Mouse (Mus musculus) heart, postnatal 0 days (tissue): ENCODE data around the gene Ndufs8. TPM values are rescaled to one million over a fixed set of nuclear protein-coding genes. Genes with fewer than 3 reads are reported as not detected.
"Not testable (repeated sequence)": the region's sequence is repeated elsewhere in the genome, so short reads cannot be mapped to it uniquely, and the experiment has no call there.

Experiments used
- ATAC-seq: fragments of 200-750 bp; cut with Nextera tagmentation; 2 replicates; pipeline ENCODE4 v1.8.0; 2017; ENCODE audit warnings: low read depth, moderate number of reproducible peaks, moderate library complexity; ENCODE audit not compliant: insufficient read depth
- DNase-seq: peaks from one replicate; pipeline ENCODE4 v3.0.0-alpha.2; 2016; ENCODE audit warnings: low spot score
- H3K27ac ChIP-seq: fragments of 300-500 bp; sonication (generic); 2 replicates; pipeline ENCODE4 v1.5.1; 2014; ENCODE audit warnings: low read depth, mild to moderate bottlenecking
- H3K27me3 ChIP-seq: fragments of 300-500 bp; sonication (generic); 2 replicates; pipeline ENCODE4 v1.6.1; 2014; ENCODE audit warnings: low read length, mixed read lengths; ENCODE audit not compliant: control insufficient read depth, insufficient read depth
- H3K36me3 ChIP-seq: fragments of 300-500 bp; sonication (generic); replicated peaks from 2 replicates; pipeline ENCODE4 v1.6.1; 2014; ENCODE audit warnings: low read length, mixed read lengths; ENCODE audit not compliant: control insufficient read depth, insufficient read depth
- H3K4me1 ChIP-seq: fragments of 300-500 bp; sonication (generic); 2 replicates; pipeline ENCODE4 v1.6.1; 2014; ENCODE audit warnings: antibody characterized with exemption; ENCODE audit not compliant: control insufficient read depth, insufficient read depth
- H3K4me2 ChIP-seq: fragments of 300-500 bp; sonication (generic); 2 replicates; pipeline ENCODE4 v1.6.1; 2014; ENCODE audit warnings: low read depth, mild to moderate bottlenecking, low read length, moderate library complexity
- H3K4me3 ChIP-seq: fragments of 300-500 bp; sonication (generic); 2 replicates; pipeline ENCODE4 v1.5.1; 2014; ENCODE audit warnings: low read depth, low read length
- H3K9ac ChIP-seq: fragments of 300-500 bp; sonication (generic); replicated peaks from 2 replicates; pipeline ENCODE4 v1.6.1; 2014; ENCODE audit warnings: low read depth, low read length, mixed read lengths
- H3K9me3 ChIP-seq: fragments of 300-500 bp; sonication (generic); replicated peaks from 2 replicates; pipeline ENCODE4 v1.6.1; 2016; ENCODE audit warnings: low read length; ENCODE audit not compliant: control insufficient read depth
- CTCF ChIP-seq: IDR thresholded peaks from 2 replicates; pipeline ENCODE4 v1.5.1; 2016; ENCODE audit warnings: antibody characterized with exemption, control low read depth, low read depth
- EP300 ChIP-seq: IDR thresholded peaks from 2 replicates; pipeline ENCODE4 v1.6.1; 2016; ENCODE audit warnings: antibody characterized with exemption, low read depth
- WGBS: fragments of 180-500 bp; shearing (Covaris S2); extraction: QIAGEN DNeasy Blood & Tissue Kit; methylation state at CpG from one replicate; pipeline ENCODE4 v1.1.7; 2014; 5-methylcytosine and 5-hydroxymethylcytosine counted together
- polyA plus RNA-seq: library from polyadenylated mRNA; unstranded; fragments of >200 nt; fragmentation: Nextera tagmentation; extraction: Ambion mirVana; gene quantifications from 2 replicates; pipeline ENCODE4 v1.2.1, GENCODE M21; 2015
- total RNA-seq: library from RNA; depleted of rRNA; stranded (reverse); fragments of >200 nt; gene quantifications from 2 replicates; pipeline ENCODE4 v1.2.3, GENCODE M21; 2014; ENCODE audit warnings: low replicate concordance; rRNA removed

The Ndufs8 gene
- 506 and 520 TPM in 2 replicates for total RNA-seq
- polyA plus RNA-seq, result 681 and 696 TPM in 2 replicates

- DNase-seq (peak; percentile 100), ATAC-seq (peak; percentile 98)
- Histone ChIP-seq H3K4me3 (peak within 1 kb of the TSS; percentile 75), H3K9ac (peak within 1 kb of the TSS; percentile 74), H3K9me3 (no peaks in the 10 kb centered on the region), H3K27ac (peak within 1 kb of the TSS; percentile 90), H3K36me3 (peaks cover 31% of the 10 kb centered on the region), H3K27me3 (no peaks in the 10 kb centered on the region), H3K4me1 (peaks cover 14% of the 10 kb centered on the region), H3K4me2 (peak within 1 kb of the TSS; percentile 90)
- TF ChIP-seq CTCF (peak; percentile 7; the same call in 1 of the 2 replicates), EP300 (peak; percentile 25)
- under 1% methylated on average over 43 of the region's 43 CpGs for WGBS
Observed at GRCm38 (mm10) chr19:3912337-3913204, at the start of gene Ndufs8. TSS of gene Ndufs8 (minus strand) at chr19:3912774.

GRCm38 (mm10) chr19:3961805-3962204 lies 49.2 kb upstream of the Ndufs8 start:
- H3K4me1 ChIP-seq, H3K27ac ChIP-seq, H3K9ac ChIP-seq, H3K9me3 ChIP-seq, DNase-seq, H3K4me3 ChIP-seq, H3K4me2 ChIP-seq, ATAC-seq, H3K27me3 ChIP-seq, H3K36me3 ChIP-seq: not testable (repeated sequence)
- WGBS, result 59% methylated on average over 6 of the region's 6 CpGs

DNA sequence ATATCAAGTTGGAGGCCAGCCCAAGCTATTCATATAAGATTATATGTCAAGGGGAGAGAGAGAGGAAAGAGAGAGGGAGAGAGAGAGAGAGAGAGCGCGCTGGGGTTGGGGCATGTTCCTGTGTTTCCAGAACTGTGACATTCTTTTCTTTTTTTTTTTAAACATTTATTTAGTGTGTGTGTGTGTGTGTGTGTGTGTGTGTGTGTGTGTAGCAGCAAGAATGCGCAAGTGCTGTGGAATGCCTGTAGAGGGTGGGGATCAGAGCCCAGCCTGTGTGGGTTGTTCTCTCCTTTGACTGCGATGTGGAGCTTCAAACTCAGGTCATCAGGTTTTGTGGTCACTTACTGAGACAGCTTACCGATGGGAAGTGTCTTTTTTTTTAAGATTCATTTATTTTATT lies 47.6 kb upstream of the Ndufs8 start:
- DNase-seq (no peak), ATAC-seq (no peak)
- no peaks in the 10 kb centered on the region for H3K36me3 ChIP-seq
- no peaks in the 10 kb centered on the region for H3K9me3 ChIP-seq
- no peaks in the 10 kb centered on the region; the same call in 1 of the 2 replicates for H3K4me1 ChIP-seq
- no peak overlapping the region for H3K4me2 ChIP-seq
- WGBS, result 76% methylated on average over 5 of the region's 5 CpGs
- no peak overlapping the region for H3K9ac ChIP-seq
- H3K27me3 ChIP-seq, result no peaks in the 10 kb centered on the region
- H3K27ac ChIP-seq, result no peak overlapping the region
- H3K4me3 ChIP-seq, result no peak overlapping the region
- TF ChIP-seq EP300, result no peak

GRCm38 (mm10) chr19:3959030-3959429 lies 46.5 kb upstream of the Ndufs8 start:
- no peak overlapping the region for H3K4me3 ChIP-seq
- H3K4me2 ChIP-seq, result no peak overlapping the region
- DNase-seq, result no peak
- H3K4me1 ChIP-seq, result no peaks in the 10 kb centered on the region; the same call in 1 of the 2 replicates
- H3K27me3 ChIP-seq, result no peaks in the 10 kb centered on the region
- TF ChIP-seq CTCF (no peak), EP300 (no peak)
- H3K36me3 ChIP-seq, result no peaks in the 10 kb centered on the region
- no peak for ATAC-seq
- no peak overlapping the region for H3K9ac ChIP-seq
- no peaks in the 10 kb centered on the region for H3K9me3 ChIP-seq
- H3K27ac ChIP-seq, result no peak overlapping the region

DNA sequence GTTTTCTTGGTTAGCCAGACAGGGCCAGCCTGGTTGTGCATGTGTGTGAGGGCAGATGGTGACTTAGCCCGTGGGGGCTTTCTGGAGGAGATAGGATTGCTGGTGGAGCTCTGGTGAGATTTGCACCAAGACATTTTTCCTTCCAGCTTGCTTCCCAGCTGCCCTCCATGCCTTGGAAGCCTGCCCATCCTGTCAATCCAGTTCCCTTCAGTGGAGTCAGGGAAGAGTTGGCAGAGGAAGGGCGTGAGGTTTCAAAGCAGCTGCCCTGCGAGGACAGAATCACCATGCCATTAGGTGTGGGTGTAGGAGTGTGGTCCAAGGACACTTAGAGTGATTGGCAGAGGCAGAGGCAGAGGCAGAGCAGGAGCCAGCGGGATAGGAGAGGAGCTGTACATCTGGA lies 45.9 kb upstream of the Ndufs8 start, which contains the start of gene Aldh3b3:
Aldh3b3 (plus strand) TSS at position 176 of the 400 bp plus-strand sequence.
- no peak within 1 kb of the TSS for H3K4me3 ChIP-seq
- H3K27ac ChIP-seq, result no peak within 1 kb of the TSS
- no peaks in the 10 kb centered on the region for H3K36me3 ChIP-seq
- no peak for DNase-seq
- no peaks in the 10 kb centered on the region; the same call in 1 of the 2 replicates for H3K4me1 ChIP-seq
- 34% methylated on average over 4 of the region's 4 CpGs for WGBS
- TF ChIP-seq EP300 (no peak), CTCF (no peak)
- no peaks in the 10 kb centered on the region for H3K27me3 ChIP-seq
- no peak within 1 kb of the TSS for H3K9ac ChIP-seq
- no peaks in the 10 kb centered on the region for H3K9me3 ChIP-seq
- ATAC-seq, result no peak
- H3K4me2 ChIP-seq, result no peak within 1 kb of the TSS

DNA sequence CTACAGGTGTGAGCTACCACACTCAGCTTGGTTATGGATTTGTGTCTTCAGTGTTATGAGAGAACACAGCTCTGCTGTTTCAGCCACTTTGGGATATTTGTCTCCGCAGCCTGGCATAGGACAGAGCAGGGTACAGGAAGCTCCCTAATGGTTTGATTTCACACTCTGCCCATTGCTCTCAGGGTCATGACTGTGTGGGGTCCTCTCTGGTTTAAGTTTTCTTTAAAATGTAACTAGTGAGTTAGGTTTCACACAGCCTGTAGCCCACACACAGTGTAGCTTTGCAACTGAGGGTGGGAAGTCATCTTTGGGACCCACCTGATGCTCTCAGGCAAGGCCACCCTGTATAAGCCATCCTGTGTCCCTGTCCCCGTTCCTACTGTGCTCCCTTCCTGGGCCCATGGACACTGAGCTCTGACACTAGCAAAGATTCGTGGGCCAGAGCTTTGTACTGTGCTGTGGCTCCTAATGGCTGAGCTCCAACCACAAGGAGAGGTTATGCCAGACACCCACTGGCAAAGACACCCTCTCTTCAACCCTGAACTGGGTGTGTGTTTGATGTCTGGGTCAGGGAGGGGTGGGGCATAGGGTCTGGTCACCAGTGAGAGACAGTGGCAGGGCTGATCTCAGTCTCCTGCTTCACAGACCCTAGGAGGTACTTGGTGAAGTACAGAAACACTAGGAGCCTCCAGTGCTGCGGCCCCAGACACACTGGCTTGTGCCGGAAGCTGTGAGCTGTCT lies 44.9 kb upstream of the Ndufs8 start:
- not testable (repeated sequence) for ATAC-seq, H3K4me2 ChIP-seq, H3K9me3 ChIP-seq, H3K27ac ChIP-seq, H3K27me3 ChIP-seq, H3K9ac ChIP-seq, H3K4me1 ChIP-seq, DNase-seq, H3K36me3 ChIP-seq, H3K4me3 ChIP-seq
- WGBS, result 74% methylated on average over 5 of the region's 5 CpGs
